ENCODE assay signal across 16 mouse cellular contexts in the genomic region with DNA sequence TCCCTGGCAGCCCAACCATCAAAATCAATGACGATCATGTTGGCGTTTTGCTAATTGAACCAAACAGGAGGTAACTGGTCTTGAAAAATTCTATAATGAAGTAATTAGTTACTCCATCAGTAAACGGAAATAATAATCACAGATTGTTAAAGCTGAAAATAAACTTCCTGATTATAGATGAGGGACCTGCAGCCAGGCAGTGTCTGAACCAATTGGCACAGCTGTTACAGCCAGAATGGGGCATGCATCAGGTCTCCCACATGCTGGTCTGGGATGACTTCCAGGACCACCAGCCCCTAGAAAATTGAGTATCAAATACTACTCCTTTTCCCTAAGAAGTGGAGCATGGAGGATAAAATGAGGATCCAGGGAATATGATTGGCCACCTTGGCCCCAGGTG.
"Had no signal": no experiment of that assay in that cellular context is flagged by ENCODE, and none has a peak within 500 bp of the region (broad histone marks: within the 10 kb centered on the region; RNA-seq: fewer than 3 reads in every experiment).

No protein-coding gene starts in this region.

- H3K4me3 ChIP-seq: liver, embryonic 13.5 days; midbrain, embryonic 12.5 days; midbrain, embryonic 15.5 days; myocyte; stomach, embryonic 15.5 days had no signal

- H3K9me3 ChIP-seq: liver, embryonic 13.5 days; midbrain, embryonic 12.5 days; midbrain, embryonic 15.5 days; stomach, embryonic 15.5 days had no signal

- H3K27ac ChIP-seq: kidney, postnatal 0 days; liver, embryonic 13.5 days; midbrain, embryonic 12.5 days; midbrain, embryonic 15.5 days; stomach, embryonic 15.5 days had no signal

- H3K4me2 ChIP-seq: liver, embryonic 13.5 days; midbrain, embryonic 12.5 days; midbrain, embryonic 15.5 days; stomach, embryonic 15.5 days had no signal

- ATAC-seq: intestine, postnatal 0 days; midbrain, embryonic 15.5 days had no signal

- DNase-seq: kidney, adult 2 months; kidney, postnatal 36 days; liver, embryonic 13.5 days; lung, adult 2 months; lung, postnatal 14 days; lung, postnatal 4 days; retina, postnatal 1 day; right cerebral cortex, postnatal 25 days; spleen, adult 18-20 months; thymus, postnatal 36 days had no signal

- H3K4me1 ChIP-seq: liver, embryonic 13.5 days; midbrain, embryonic 12.5 days; midbrain, embryonic 15.5 days; stomach, embryonic 15.5 days had no signal

- H3K9ac ChIP-seq: liver, embryonic 13.5 days; midbrain, embryonic 12.5 days; midbrain, embryonic 15.5 days; stomach, embryonic 15.5 days had no signal

- H3K27me3 ChIP-seq: liver, embryonic 13.5 days; midbrain, embryonic 12.5 days; midbrain, embryonic 15.5 days; stomach, embryonic 15.5 days had no signal

- H3K36me3 ChIP-seq: liver, embryonic 13.5 days; midbrain, embryonic 12.5 days; midbrain, embryonic 15.5 days; stomach, embryonic 15.5 days had no signal
